Mouse (Mus musculus) ovary, postnatal 36 days (tissue): ENCODE measurements around the gene Adtrp.

Experiments used
- DNase-seq: peaks from one replicate; pipeline ENCODE4 v3.0.0; 2022; ENCODE audit warnings: low spot score, mixed read lengths

Adtrp gene

GRCm38 (mm10) chr13:41779603-41780180 is 67.8 kb downstream of the Adtrp start:
- no peak for DNase-seq

- DNase-seq, result no peak
These were observed 73.6 kb downstream of the Adtrp start for GRCm38 (mm10) chr13:41773812-41774376.

GRCm38 (mm10) chr13:41771061-41771460 is 76.4 kb downstream of the Adtrp start:
- no peak for DNase-seq

- no peak for DNase-seq
These were observed 79.5 kb downstream of the Adtrp start for GRCm38 (mm10) chr13:41767941-41768340.

- no peak for DNase-seq
These were observed 85.5 kb downstream of the Adtrp start for GRCm38 (mm10) chr13:41761986-41762385.

- no peak for DNase-seq
These were observed 87.0 kb downstream of the Adtrp start for GRCm38 (mm10) chr13:41760484-41760883.

GRCm38 (mm10) chr13:41758550-41759465 is 88.7 kb downstream of the Adtrp start:
- no peak for DNase-seq

GRCm38 (mm10) chr13:41753114-41753513 is 94.4 kb downstream of the Adtrp start:
- no peak for DNase-seq

GRCm38 (mm10) chr13:41750481-41750880 is 97.0 kb downstream of the Adtrp start:
- no peak for DNase-seq

GRCm38 (mm10) chr13:41748866-41749265 is 98.6 kb downstream of the Adtrp start:
- DNase-seq, result no peak

- no peak for DNase-seq
These were observed 99.8 kb downstream of the Adtrp start for GRCm38 (mm10) chr13:41747691-41748090.

GRCm38 (mm10) chr13:41746971-41747615 is 100.4 kb downstream of the Adtrp start:
- DNase-seq, result no peak

- DNase-seq, result no peak
These were observed 106.9 kb downstream of the Adtrp start for GRCm38 (mm10) chr13:41740456-41741085.

- no peak for DNase-seq
These were observed 109.7 kb downstream of the Adtrp start for GRCm38 (mm10) chr13:41737628-41738309.

- no peak for DNase-seq
These were observed 117.8 kb downstream of the Adtrp start for GRCm38 (mm10) chr13:41729660-41730059.

GRCm38 (mm10) chr13:41727803-41728202 is 119.7 kb downstream of the Adtrp start:
- DNase-seq, result no peak

GRCm38 (mm10) chr13:41719331-41719730 is 128.2 kb downstream of the Adtrp start:
- no peak for DNase-seq

- no peak for DNase-seq
These were observed 129.4 kb downstream of the Adtrp start for GRCm38 (mm10) chr13:41718051-41718450.
